Mouse (Mus musculus) liver, postnatal 0 days (tissue): ENCODE measurements around the gene Lancl2.

ENCODE experiments used
- CTCF ChIP-seq: sonication (generic); IDR thresholded peaks from 2 replicates; pipeline ENCODE4 v1.5.1; 2016; ENCODE audit warnings: antibody characterized with exemption, low read depth
- EP300 ChIP-seq: IDR thresholded peaks from 2 replicates; pipeline ENCODE4 v1.6.1; 2016; ENCODE audit warnings: antibody characterized with exemption, low read depth, mild to moderate bottlenecking

DNA sequence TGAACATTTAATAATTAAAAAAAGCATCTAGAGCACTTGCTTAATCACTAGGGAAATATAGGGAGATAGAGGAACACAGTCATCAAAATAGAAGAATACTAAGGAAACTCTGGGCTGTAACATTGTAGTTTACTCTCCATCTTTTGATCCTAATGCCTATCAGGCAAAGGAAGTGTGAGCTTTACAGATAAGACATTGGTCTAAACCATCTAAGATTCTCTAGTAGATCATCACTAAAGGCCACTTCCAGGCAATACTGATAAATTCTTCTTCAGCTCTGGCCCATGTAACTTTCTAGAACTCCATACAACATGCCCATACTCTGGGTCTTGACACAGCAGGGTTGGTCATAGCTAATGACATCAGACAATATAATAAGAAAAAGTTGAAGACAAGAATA lies 60.7 kb downstream of the Lancl2 start:
- no peak for TF ChIP-seq CTCF
- no peak for TF ChIP-seq EP300
